Mouse (Mus musculus): ENCODE data around the gene Ccdc92b. TPM values are rescaled to one million over a fixed set of nuclear protein-coding genes. Genes with fewer than 3 reads are reported as not detected.
"Not testable (repeated sequence)": the region's sequence is repeated elsewhere in the genome, so short reads cannot be mapped to it uniquely, and the experiment has no call there.

Ccdc92b gene
- not detected in 2 replicates for polyA plus RNA-seq (2012; ENCODE audit: insufficient read depth, insufficient read length, missing spikeins)

DNA sequence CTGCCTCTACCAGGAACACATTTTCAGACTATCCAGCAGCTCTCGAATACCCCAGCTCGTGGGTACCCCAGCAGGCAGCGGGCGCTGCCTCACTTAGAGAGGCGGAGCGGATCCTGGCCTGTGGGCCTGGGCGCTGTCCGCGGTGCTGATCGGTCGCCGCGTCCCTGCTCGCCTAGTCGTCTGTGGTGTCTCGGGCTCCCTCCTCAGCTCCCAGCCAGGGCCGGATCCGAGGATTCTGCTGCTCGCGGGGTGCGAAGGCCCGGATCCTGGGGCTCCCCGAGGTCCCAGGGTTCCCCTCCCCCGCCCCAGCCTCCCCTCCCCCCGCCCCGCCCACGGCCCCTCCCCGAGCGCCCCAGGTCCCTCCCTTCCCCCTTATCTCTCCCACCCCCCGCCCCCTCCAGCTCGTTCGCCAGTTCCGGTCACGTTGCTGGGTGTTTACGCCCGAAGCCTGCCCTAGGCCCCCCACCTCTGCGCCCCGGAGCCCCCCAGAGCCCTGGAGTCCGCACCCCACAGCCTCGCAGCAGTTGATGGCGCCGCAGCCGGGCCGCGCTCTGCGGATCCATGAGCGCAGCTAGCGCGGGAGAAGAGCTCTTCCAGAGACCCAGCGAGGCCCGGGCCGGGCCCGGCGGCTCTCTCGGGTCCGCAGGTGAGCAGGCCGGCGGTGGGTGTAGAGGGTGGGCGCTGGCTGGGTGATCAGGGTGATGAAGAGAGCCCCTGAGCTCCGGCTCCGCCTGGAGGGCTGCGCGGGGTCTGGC lies at the start of gene Ccdc92b:
Ccdc92b (plus strand) TSS at position 405 of the 755 bp plus-strand sequence.
- H3K4me3 ChIP-seq (ENCODE audit: insufficient read depth, low read depth, low read length): no peak within 1 kb of the TSS
- H3K4me1 ChIP-seq (ENCODE audit: control insufficient read depth, insufficient read depth, insufficient read length, low read length): no peaks in the 10 kb centered on the region
- H3K27ac ChIP-seq (replicated peaks; ENCODE audit: low read depth, low read length): no peak within 1 kb of the TSS

DNA sequence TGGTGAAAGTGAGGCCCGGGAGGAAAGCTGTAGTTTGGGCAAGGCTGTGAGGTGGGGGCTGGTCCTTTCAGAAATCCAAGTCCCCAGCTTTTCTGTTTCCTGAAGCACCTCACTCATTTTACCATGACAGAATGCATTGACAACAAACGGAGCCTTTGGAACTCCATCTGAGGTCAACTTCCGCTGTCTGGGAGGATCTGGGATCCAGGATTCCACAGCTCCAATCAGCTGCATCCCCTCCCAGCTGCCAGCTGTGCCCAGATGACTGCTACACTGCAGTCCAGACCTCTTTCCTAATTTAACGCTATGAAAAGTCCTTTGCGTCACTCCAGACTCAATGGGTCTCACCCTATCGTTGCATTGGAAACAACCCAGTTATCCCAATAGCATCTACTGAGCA lies 49.7 kb upstream of the Ccdc92b start:
- Histone ChIP-seq H3K4me3 (ENCODE audit: insufficient read depth, low read depth, low read length) (no peak overlapping the region), H3K4me1 (ENCODE audit: control insufficient read depth, insufficient read depth, insufficient read length, low read length) (no peaks in the 10 kb centered on the region; the same call in 1 of the 2 replicates), H3K27ac (replicated peaks; ENCODE audit: low read depth, low read length) (no peak overlapping the region)

DNA sequence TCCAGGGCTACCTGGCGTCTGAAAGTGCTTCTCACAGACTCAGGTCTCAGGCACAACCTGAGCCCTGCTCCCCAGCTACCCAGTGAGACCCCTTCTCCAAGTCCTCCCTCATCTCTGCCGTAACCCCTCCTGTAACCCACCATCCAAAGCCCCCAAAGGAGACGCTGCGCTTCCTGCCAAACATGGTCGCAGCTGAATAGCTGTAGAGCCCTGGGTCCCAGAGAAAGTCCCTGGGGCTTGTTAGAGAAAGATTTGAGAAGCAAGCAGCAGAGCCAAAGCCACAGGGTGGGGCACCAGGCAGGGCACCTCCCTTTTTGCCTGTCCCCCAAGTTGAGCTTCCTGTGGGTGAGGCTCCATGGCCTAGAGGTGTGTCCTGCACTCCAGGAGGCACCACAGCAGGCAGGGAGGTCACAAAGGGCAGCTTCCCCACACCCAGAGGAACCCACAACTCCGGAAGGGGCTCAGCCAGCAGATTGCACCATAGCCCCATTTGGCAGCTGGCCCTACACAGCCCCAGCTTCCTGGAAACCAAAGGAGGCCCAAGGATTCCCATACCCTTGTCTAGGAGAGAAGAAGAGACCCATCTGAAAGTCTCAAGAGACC lies 46.8 kb upstream of the Ccdc92b start:
- no peak overlapping the region for H3K27ac ChIP-seq (replicated peaks; ENCODE audit: low read depth, low read length)
- no peak overlapping the region for H3K4me3 ChIP-seq (ENCODE audit: insufficient read depth, low read depth, low read length)
- no peaks in the 10 kb centered on the region; the same call in 1 of the 2 replicates for H3K4me1 ChIP-seq (ENCODE audit: control insufficient read depth, insufficient read depth, insufficient read length, low read length)

DNA sequence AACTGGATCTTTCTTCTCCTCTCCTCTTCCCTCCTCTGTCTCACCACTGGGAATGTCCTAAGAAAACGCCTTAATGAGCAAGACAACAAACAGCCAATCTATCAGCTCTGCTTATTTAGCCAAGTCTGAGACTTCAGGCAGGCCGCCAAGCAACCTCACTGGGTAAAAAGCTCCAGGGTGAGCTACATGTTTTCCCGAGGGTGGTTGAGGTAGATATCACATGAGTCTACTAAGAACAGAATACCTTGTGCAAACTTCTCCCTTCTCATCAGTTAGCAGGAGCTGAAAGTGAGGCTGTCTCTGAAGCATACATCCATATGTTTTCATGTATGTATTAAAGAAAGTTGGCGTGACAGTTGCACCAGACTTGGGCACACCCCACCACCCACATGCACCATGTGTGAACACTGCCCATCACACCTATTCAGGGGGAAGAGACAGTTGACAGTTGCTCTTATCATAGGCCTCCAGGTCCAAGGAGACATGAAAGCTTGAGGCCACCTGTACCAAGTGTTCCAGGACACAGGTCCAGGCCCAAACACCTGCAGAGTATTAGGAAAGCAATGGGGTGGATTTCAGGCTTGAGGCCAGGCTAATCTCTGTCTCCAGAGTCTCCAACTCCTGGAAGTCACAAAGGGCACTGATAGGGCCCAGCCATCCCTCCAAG lies 44.5 kb upstream of the Ccdc92b start:
- no peak overlapping the region for H3K27ac ChIP-seq (replicated peaks; ENCODE audit: low read depth, low read length)
- no peaks in the 10 kb centered on the region; the same call in 1 of the 2 replicates for H3K4me1 ChIP-seq (ENCODE audit: control insufficient read depth, insufficient read depth, insufficient read length, low read length)
- no peak overlapping the region for H3K4me3 ChIP-seq (ENCODE audit: insufficient read depth, low read depth, low read length)

GRCm38 (mm10) chr11:74575940-74576339 lies 43.5 kb upstream of the Ccdc92b start:
- Histone ChIP-seq H3K27ac (replicated peaks; ENCODE audit: low read depth, low read length) (no peak overlapping the region), H3K4me1 (ENCODE audit: control insufficient read depth, insufficient read depth, insufficient read length, low read length) (no peaks in the 10 kb centered on the region; the same call in 1 of the 2 replicates), H3K4me3 (ENCODE audit: insufficient read depth, low read depth, low read length) (no peak overlapping the region)

GRCm38 (mm10) chr11:74577068-74577467 lies 42.3 kb upstream of the Ccdc92b start:
- no peaks in the 10 kb centered on the region; the same call in 1 of the 2 replicates for H3K4me1 ChIP-seq (ENCODE audit: control insufficient read depth, insufficient read depth, insufficient read length, low read length)
- no peak overlapping the region for H3K27ac ChIP-seq (replicated peaks; ENCODE audit: low read depth, low read length)
- no peak overlapping the region for H3K4me3 ChIP-seq (ENCODE audit: insufficient read depth, low read depth, low read length)

DNA sequence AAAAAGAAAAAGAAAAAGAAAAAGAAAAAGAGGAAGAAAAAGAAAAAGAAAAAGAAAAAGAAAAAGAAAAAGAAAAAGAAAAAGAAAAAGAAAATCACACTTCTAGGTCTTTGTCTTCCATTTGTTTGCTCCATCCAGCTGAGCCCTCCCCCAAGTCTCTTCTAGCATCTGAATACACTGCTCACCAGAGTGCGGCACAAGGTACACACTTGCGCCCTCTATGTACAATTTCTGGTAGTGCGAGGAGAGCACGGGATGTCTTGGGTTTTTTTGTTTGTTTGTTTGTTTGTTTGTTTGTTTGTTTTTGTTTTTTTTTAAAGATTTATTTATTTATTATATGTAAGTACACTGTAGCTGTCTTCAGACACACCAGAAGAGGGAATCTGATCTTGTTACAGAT lies 38.1 kb upstream of the Ccdc92b start:
- not testable (repeated sequence) for H3K4me3 ChIP-seq (ENCODE audit: insufficient read depth, low read depth, low read length); H3K27ac ChIP-seq (replicated peaks; ENCODE audit: low read depth, low read length); H3K4me1 ChIP-seq (ENCODE audit: control insufficient read depth, insufficient read depth, insufficient read length, low read length)

DNA sequence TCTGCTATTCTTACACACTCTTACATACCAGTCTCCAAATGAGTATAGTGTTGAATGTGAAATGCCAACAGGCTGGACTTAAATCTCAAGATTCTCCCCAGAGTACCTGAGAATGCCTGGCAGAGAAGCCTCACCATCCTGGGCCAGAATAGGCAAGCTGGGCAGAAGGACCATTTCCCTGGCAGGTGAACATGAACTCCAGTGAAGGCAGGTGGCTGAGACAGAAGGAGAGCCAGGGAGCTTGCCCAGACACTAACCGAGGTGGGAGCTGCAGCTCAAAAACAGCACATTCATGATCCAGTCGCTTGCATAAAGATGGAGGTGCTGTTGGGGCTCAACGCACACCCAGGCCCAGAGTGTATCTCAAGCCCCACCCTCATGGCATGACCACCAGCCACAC lies 36.9 kb upstream of the Ccdc92b start:
- Histone ChIP-seq H3K4me1 (ENCODE audit: control insufficient read depth, insufficient read depth, insufficient read length, low read length) (no peaks in the 10 kb centered on the region), H3K27ac (replicated peaks; ENCODE audit: low read depth, low read length) (no peak overlapping the region), H3K4me3 (ENCODE audit: insufficient read depth, low read depth, low read length) (no peak overlapping the region)

- Histone ChIP-seq H3K27ac (replicated peaks; ENCODE audit: low read depth, low read length) (no peak overlapping the region), H3K4me3 (ENCODE audit: insufficient read depth, low read depth, low read length) (no peak overlapping the region), H3K4me1 (ENCODE audit: control insufficient read depth, insufficient read depth, insufficient read length, low read length) (no peaks in the 10 kb centered on the region)
These were observed 35.5 kb upstream of the Ccdc92b start for GRCm38 (mm10) chr11:74583824-74584349.

DNA sequence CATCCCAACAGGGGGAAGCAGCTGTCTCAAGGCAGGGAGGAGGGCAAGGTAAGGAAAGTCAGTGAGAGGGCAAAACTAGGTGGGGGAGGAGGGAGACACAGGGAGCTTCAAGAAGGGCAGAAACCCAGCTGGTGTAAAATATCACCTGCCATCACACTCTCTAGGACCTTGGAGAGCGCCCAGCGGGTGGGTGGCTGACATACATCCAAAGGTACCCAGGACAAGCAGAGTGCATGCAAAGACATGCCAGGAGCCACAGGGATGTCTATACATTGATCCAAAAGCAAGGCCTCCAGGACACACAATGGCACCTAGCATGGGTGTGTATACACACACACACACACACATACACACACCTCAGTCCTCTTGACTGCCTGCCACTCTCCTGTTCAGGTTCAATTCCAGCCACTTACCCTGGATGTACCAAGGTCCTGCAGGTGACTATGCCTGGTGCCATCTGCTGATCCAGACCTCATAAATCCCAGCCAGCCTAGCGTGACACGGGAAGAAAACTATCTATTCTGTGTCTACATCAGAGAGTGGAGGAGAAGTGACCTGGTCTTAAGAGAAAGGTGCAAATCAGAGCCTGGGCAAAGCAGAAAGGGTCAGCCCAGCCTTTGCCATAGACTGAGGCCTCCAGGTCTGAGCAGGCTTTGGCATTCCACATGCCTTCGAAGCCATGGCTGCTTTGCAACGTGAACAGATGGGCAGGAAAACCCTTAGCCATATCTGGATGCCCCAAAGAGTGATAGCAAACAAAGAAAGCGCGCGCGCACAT lies 34.3 kb upstream of the Ccdc92b start:
- no peaks in the 10 kb centered on the region for H3K4me1 ChIP-seq (ENCODE audit: control insufficient read depth, insufficient read depth, insufficient read length, low read length)
- H3K27ac ChIP-seq (replicated peaks; ENCODE audit: low read depth, low read length): no peak overlapping the region
- no peak overlapping the region for H3K4me3 ChIP-seq (ENCODE audit: insufficient read depth, low read depth, low read length)

GRCm38 (mm10) chr11:74586401-74586800 lies 33.0 kb upstream of the Ccdc92b start:
- Histone ChIP-seq H3K4me3 (ENCODE audit: insufficient read depth, low read depth, low read length) (no peak overlapping the region), H3K4me1 (ENCODE audit: control insufficient read depth, insufficient read depth, insufficient read length, low read length) (no peaks in the 10 kb centered on the region), H3K27ac (replicated peaks; ENCODE audit: low read depth, low read length) (no peak overlapping the region)

GRCm38 (mm10) chr11:74589401-74590238 lies 29.8 kb upstream of the Ccdc92b start:
- no peak overlapping the region for H3K4me3 ChIP-seq (ENCODE audit: insufficient read depth, low read depth, low read length)
- H3K4me1 ChIP-seq (ENCODE audit: control insufficient read depth, insufficient read depth, insufficient read length, low read length): no peaks in the 10 kb centered on the region
- no peak overlapping the region for H3K27ac ChIP-seq (replicated peaks; ENCODE audit: low read depth, low read length)

DNA sequence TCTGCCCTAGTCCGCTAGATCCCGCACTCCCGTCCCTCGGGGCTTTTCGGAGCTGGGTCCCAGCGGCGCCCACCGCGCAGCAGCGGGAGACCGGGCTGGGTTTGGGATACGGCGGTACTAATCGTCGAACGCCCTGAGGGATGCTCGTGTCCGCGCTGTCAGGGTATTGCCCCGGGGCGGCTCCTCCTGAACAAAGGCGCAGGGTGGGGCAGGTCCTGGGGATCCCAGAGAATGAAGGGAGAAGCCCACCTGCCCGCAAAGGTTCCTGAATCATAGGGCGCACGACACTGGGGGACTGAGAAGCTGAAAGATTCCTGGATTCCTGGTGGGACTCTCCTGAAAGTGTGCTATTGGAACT lies 29.2 kb upstream of the Ccdc92b start:
- H3K4me3 ChIP-seq (ENCODE audit: insufficient read depth, low read depth, low read length): no peak overlapping the region
- no peaks in the 10 kb centered on the region for H3K4me1 ChIP-seq (ENCODE audit: control insufficient read depth, insufficient read depth, insufficient read length, low read length)
- no peak overlapping the region for H3K27ac ChIP-seq (replicated peaks; ENCODE audit: low read depth, low read length)

- Histone ChIP-seq H3K4me3 (ENCODE audit: insufficient read depth, low read depth, low read length) (no peak overlapping the region), H3K4me1 (ENCODE audit: control insufficient read depth, insufficient read depth, insufficient read length, low read length) (no peaks in the 10 kb centered on the region), H3K27ac (replicated peaks; ENCODE audit: low read depth, low read length) (no peak overlapping the region)
These were observed 28.7 kb upstream of the Ccdc92b start for GRCm38 (mm10) chr11:74590691-74591090.

Data from brown adipose tissue, adult 24 weeks (tissue).